7 mouse cellular contexts compared by ENCODE assay signal in genomic region chr1:36571627-36572026, GRCm38 (mm10). TPM values are rescaled to one million over a fixed set of nuclear protein-coding genes. Genes with fewer than 3 reads are reported as not detected.
DNase-seq lines count a peak whose midpoint lies in the region; ATAC-seq and TF ChIP-seq lines count a peak whose summit lies in the region.

No protein-coding gene starts in this region.

- ATAC-seq in lung, postnatal 0 days = peak; percentile 82

- H3K4me2 ChIP-seq in lung, postnatal 0 days (replicated peaks; ENCODE audit: low read depth, low read length) = no peak overlapping the region

- no peak for TF ChIP-seq POLR2A in thymus, adult 2 months (IDR thresholded peaks at IDR 0.05; ENCODE audit: control insufficient read depth, extremely low read depth, insufficient read depth, low read length, poor library complexity)

- H3K4me3 ChIP-seq in lung, postnatal 0 days (ENCODE audit: low read depth, low read length) = no peak overlapping the region
- no peak overlapping the region for H3K4me3 ChIP-seq in midbrain, embryonic 10.5 days
- no peak overlapping the region for H3K4me3 ChIP-seq in thymus, adult 2 months (ENCODE audit: control insufficient read depth, insufficient read depth, low read length)

- peak; percentile 88 for TF ChIP-seq EP300 in lung, postnatal 0 days (IDR thresholded peaks at IDR 0.05)

- peak overlapping the region; percentile 69 for H3K27ac ChIP-seq in lung, postnatal 0 days (ENCODE audit: low read length)
- H3K27ac ChIP-seq in midbrain, embryonic 10.5 days (replicated peaks) = no peak overlapping the region
- no peak overlapping the region for H3K27ac ChIP-seq in thymus, adult 2 months (ENCODE audit: control insufficient read depth, insufficient read depth, low read length)

- DNase-seq in MN1 (ENCODE audit: low spot score) = peak; percentile 70
- DNase-seq in adrenal gland, postnatal 10 days = peak; percentile 77
- peak; percentile 83 for DNase-seq in kidney, adult 11 months
- peak; percentile 84 for DNase-seq in lung, postnatal 0 days (ENCODE audit: low spot score)
- DNase-seq in left cerebral cortex, adult 11 months (ENCODE audit: low spot score) = no peak
- DNase-seq in midbrain, embryonic 10.5 days (ENCODE audit: low spot score) = no peak
- DNase-seq in thymus, adult 2 months = no peak

- H3K27me3 ChIP-seq in lung, postnatal 0 days (replicated peaks; ENCODE audit: insufficient read depth, low read length) = no peaks in the 10 kb centered on the region
- no peaks in the 10 kb centered on the region for H3K27me3 ChIP-seq in midbrain, embryonic 10.5 days (ENCODE audit: low read depth, poor library complexity, severe bottlenecking)
- H3K27me3 ChIP-seq in thymus, adult 2 months (ENCODE audit: control insufficient read depth, insufficient read depth, low read length) = no peaks in the 10 kb centered on the region

- TF ChIP-seq CTCF in lung, postnatal 0 days (IDR thresholded peaks at IDR 0.05) = no peak
- TF ChIP-seq CTCF in thymus, adult 2 months (IDR thresholded peaks at IDR 0.05; ENCODE audit: borderline replicate concordance, control insufficient read depth, extremely low read depth, insufficient read depth, low read length, poor library complexity) = no peak

- WGBS in lung, postnatal 0 days = 37% methylated on average over 6 of the region's 6 CpGs
- WGBS in midbrain, embryonic 10.5 days = 61% methylated on average over 6 of the region's 6 CpGs
- WGBS in thymus, adult 2 months = 47% methylated on average over 6 of the region's 6 CpGs

- no peak overlapping the region for H3K9ac ChIP-seq in lung, postnatal 0 days (replicated peaks; ENCODE audit: low read depth)

- no peaks in the 10 kb centered on the region for H3K36me3 ChIP-seq in lung, postnatal 0 days (ENCODE audit: insufficient read depth, low read length)
- H3K36me3 ChIP-seq in midbrain, embryonic 10.5 days = no peaks in the 10 kb centered on the region
- H3K36me3 ChIP-seq in thymus, adult 2 months (ENCODE audit: control insufficient read depth, insufficient read depth, low read length) = no peaks in the 10 kb centered on the region

- peaks cover 25% of the 10 kb centered on the region; the same call in 1 of the 2 replicates for H3K4me1 ChIP-seq in lung, postnatal 0 days (ENCODE audit: insufficient read depth, low read depth, low read length)
- peaks cover 71% of the 10 kb centered on the region for H3K4me1 ChIP-seq in midbrain, embryonic 10.5 days
- 0 out of 2 replicates have a peak, but pooled peaks cover 9% of the 10 kb centered on the region for H3K4me1 ChIP-seq in thymus, adult 2 months (replicated peaks; ENCODE audit: control insufficient read depth, insufficient read depth, low read length)

- H3K9me3 ChIP-seq in lung, postnatal 0 days (ENCODE audit: low read length) = no peaks in the 10 kb centered on the region
- no peaks in the 10 kb centered on the region for H3K9me3 ChIP-seq in midbrain, embryonic 10.5 days (replicated peaks)

RNA-seq across cellular contexts. Expression of gene Sema4c, which starts 13.5 kb away (rescaled TPM):
- total RNA-seq in adrenal gland, postnatal 10 days (2021) = 10 to 100 TPM; 27.3 to 28.9 TPM
- 11.7 and 15.0 TPM in 2 replicates for polyA plus RNA-seq in lung, postnatal 0 days (2015; fragmentation: Nextera tagmentation; extraction: Ambion mirVana)
- polyA plus RNA-seq in midbrain, embryonic 10.5 days (2016; fragmentation: Nextera tagmentation; extraction: Ambion mirVana) = 20.8 and 26.3 TPM in 2 replicates
- 15.5 and 16.8 TPM in 2 replicates for polyA plus RNA-seq in thymus, adult 2 months (2012; rRNA removed)

RNA-seq across cellular contexts. Expression of gene Ankrd39, which starts 24.4 kb away (rescaled TPM):
- total RNA-seq in adrenal gland, postnatal 10 days (2021) = 10 to 100 TPM; 12.9 to 21.6 TPM
- 19.4 and 23.1 TPM in 2 replicates for polyA plus RNA-seq in lung, postnatal 0 days (2015; fragmentation: Nextera tagmentation; extraction: Ambion mirVana)
- polyA plus RNA-seq in midbrain, embryonic 10.5 days (2016; fragmentation: Nextera tagmentation; extraction: Ambion mirVana) = 17.8 and 21.2 TPM in 2 replicates
- 48.4 and 51.8 TPM in 2 replicates for polyA plus RNA-seq in thymus, adult 2 months (2012; rRNA removed)

RNA-seq across cellular contexts. Expression of gene Gm42417, which starts 32.4 kb away (rescaled TPM):
- total RNA-seq in adrenal gland, postnatal 10 days (2021) = 10 to 100 TPM; 10.2 to 32.9 TPM
- 0.62 TPM in 1 of 2 replicates, not detected in the other for polyA plus RNA-seq in lung, postnatal 0 days (2015; fragmentation: Nextera tagmentation; extraction: Ambion mirVana)
- 0.69 TPM in 1 of 2 replicates, not detected in the other for polyA plus RNA-seq in midbrain, embryonic 10.5 days (2016; fragmentation: Nextera tagmentation; extraction: Ambion mirVana)
- not detected in 2 replicates for polyA plus RNA-seq in thymus, adult 2 months (2012; rRNA removed)

RNA-seq across cellular contexts. Expression of gene Ankrd23, which starts 34.9 kb away (rescaled TPM):
- total RNA-seq in adrenal gland, postnatal 10 days (2021) = 10 to 100 TPM; 22.5 to 73.8 TPM
- 6.2 and 10.5 TPM in 2 replicates for polyA plus RNA-seq in lung, postnatal 0 days (2015; fragmentation: Nextera tagmentation; extraction: Ambion mirVana)
- polyA plus RNA-seq in midbrain, embryonic 10.5 days (2016; fragmentation: Nextera tagmentation; extraction: Ambion mirVana) = 16.3 and 17.4 TPM in 2 replicates
- 40.4 and 56.2 TPM in 2 replicates for polyA plus RNA-seq in thymus, adult 2 months (2012; rRNA removed)

RNA-seq across cellular contexts. Expression of gene Cnnm3, which starts 60.0 kb away (rescaled TPM):
- 10 to 100 TPM; 23.1 to 29.8 TPM for total RNA-seq in adrenal gland, postnatal 10 days (2021)
- 3.3 TPM in 2 replicates for polyA plus RNA-seq in lung, postnatal 0 days (2015; fragmentation: Nextera tagmentation; extraction: Ambion mirVana)
- 2.6 and 3.1 TPM in 2 replicates for polyA plus RNA-seq in midbrain, embryonic 10.5 days (2016; fragmentation: Nextera tagmentation; extraction: Ambion mirVana)
- 51.2 and 59.9 TPM in 2 replicates for polyA plus RNA-seq in thymus, adult 2 months (2012; rRNA removed)

Comparison
In these comparisons a context has a peak if more than half of its experiments do, and no peak if none do; other contexts are left out.
1. DNase-seq: peak in MN1 (single experiment), adrenal gland, postnatal 10 days (single experiment), kidney, adult 11 months (single experiment) and lung, postnatal 0 days (single experiment); none in left cerebral cortex, adult 11 months (single experiment), midbrain, embryonic 10.5 days (single experiment) and thymus, adult 2 months (single experiment).